Mouse (Mus musculus) stomach, embryonic 14.5 days (tissue): ENCODE measurements around the gene Hexdc. TPM values are rescaled to one million over a fixed set of nuclear protein-coding genes. Genes with fewer than 3 reads are reported as not detected.
A peak's percentile ranks its signal among the peaks of the same experiment; 100 is the strongest.

Experiments used
- ATAC-seq: fragments of 200-750 bp; cut with Nextera tagmentation; 2 replicates; pipeline ENCODE4 v1.8.0; 2017; ENCODE audit warnings: low read depth, moderate TSS enrichment; ENCODE audit not compliant: insufficient number of reproducible peaks, insufficient read depth, low FRiP score
- H3K27ac ChIP-seq: fragments of 300-500 bp; sonication (generic); 2 replicates; pipeline ENCODE4 v1.5.1; 2014; ENCODE audit warnings: mild to moderate bottlenecking, low read length, moderate library complexity, mixed read lengths
- H3K27me3 ChIP-seq: fragments of 300-500 bp; sonication (generic); 2 replicates; pipeline ENCODE4 v1.6.1; 2014; ENCODE audit warnings: low read length, control low read depth, mixed read lengths; ENCODE audit not compliant: control insufficient read depth, insufficient read depth
- H3K36me3 ChIP-seq: fragments of 300-500 bp; sonication (generic); 2 replicates; pipeline ENCODE4 v1.6.1; 2014; ENCODE audit warnings: mild to moderate bottlenecking, control low read depth, low read length, moderate library complexity, mixed read lengths; ENCODE audit not compliant: control insufficient read depth, insufficient read depth
- H3K4me1 ChIP-seq: fragments of 300-500 bp; sonication (generic); 2 replicates; pipeline ENCODE4 v1.6.1; 2014; ENCODE audit warnings: low read length, control low read depth, mixed read lengths; ENCODE audit not compliant: control insufficient read depth, insufficient read depth
- H3K4me2 ChIP-seq: fragments of 300-500 bp; sonication (generic); replicated peaks from 2 replicates; pipeline ENCODE4 v1.6.1; 2014; ENCODE audit warnings: low read depth, low read length, control low read depth
- H3K4me3 ChIP-seq: fragments of 300-500 bp; sonication (generic); 2 replicates; pipeline ENCODE4 v1.5.1; 2014; ENCODE audit warnings: low read depth, low read length, control low read depth
- H3K9ac ChIP-seq: fragments of 300-500 bp; sonication (generic); replicated peaks from 2 replicates; pipeline ENCODE4 v1.6.1; 2014; ENCODE audit warnings: low read depth, mild to moderate bottlenecking, control low read depth, low read length, moderate library complexity, mixed read lengths
- H3K9me3 ChIP-seq: fragments of 300-500 bp; sonication (generic); 2 replicates; pipeline ENCODE4 v1.6.1; 2016; ENCODE audit warnings: low read depth, low read length, control low read depth; ENCODE audit not compliant: control insufficient read depth
- WGBS: fragments of 180-500 bp; shearing (Covaris S2); extraction: QIAGEN DNeasy Blood & Tissue Kit; methylation state at CpG from one replicate; pipeline ENCODE4 v1.1.7; 2014; 5-methylcytosine and 5-hydroxymethylcytosine counted together
- polyA plus RNA-seq: library from polyadenylated mRNA; unstranded; fragments of >200 nt; fragmentation: Nextera tagmentation; extraction: Ambion mirVana; gene quantifications from 2 replicates; pipeline ENCODE4 v1.2.1, GENCODE M21; 2014

The Hexdc gene
- polyA plus RNA-seq, 1 experiment from 2014 or later = 12.0 TPM

GRCm38 (mm10) chr11:121231628-121232291 is 27.5 kb downstream of the Hexdc start:
- WGBS = 48% methylated on average over 4 of the region's 4 CpGs
- H3K27ac ChIP-seq = no peak overlapping the region; the same call in 1 of the 2 replicates
- no peaks in the 10 kb centered on the region for H3K9me3 ChIP-seq
- H3K9ac ChIP-seq = no peak overlapping the region
- no peaks in the 10 kb centered on the region for H3K36me3 ChIP-seq
- ATAC-seq = no peak
- H3K4me2 ChIP-seq = no peak overlapping the region
- H3K4me1 ChIP-seq = peaks cover 17% of the 10 kb centered on the region
- H3K27me3 ChIP-seq = no peaks in the 10 kb centered on the region
- no peak overlapping the region for H3K4me3 ChIP-seq

- Histone ChIP-seq H3K9ac (no peak overlapping the region), H3K9me3 (no peaks in the 10 kb centered on the region), H3K4me1 (peaks cover 16% of the 10 kb centered on the region), H3K36me3 (no peaks in the 10 kb centered on the region), H3K4me3 (no peak overlapping the region), H3K4me2 (no peak overlapping the region), H3K27ac (no peak overlapping the region), H3K27me3 (no peaks in the 10 kb centered on the region)
- WGBS = 39% methylated on average over 4 of the region's 4 CpGs
- ATAC-seq = no peak
Measured at GRCm38 (mm10) chr11:121232706-121233105, 28.5 kb downstream of the Hexdc start.

- H3K4me1 ChIP-seq = peaks cover 20% of the 10 kb centered on the region; the same call in 1 of the 2 replicates
- 26% methylated on average over 9 of the region's 9 CpGs for WGBS
- H3K9ac ChIP-seq = no peak overlapping the region
- 0 out of 2 replicates have a peak overlapping the region, but pooled peaks have one; percentile 68 for H3K4me3 ChIP-seq
- peak overlapping the region; percentile 99 for H3K27ac ChIP-seq
- H3K27me3 ChIP-seq = no peaks in the 10 kb centered on the region
- H3K4me2 ChIP-seq = peak overlapping the region; percentile 35
- no peak for ATAC-seq
- peaks cover 10% of the 10 kb centered on the region; the same call in 1 of the 2 replicates for H3K36me3 ChIP-seq
- no peaks in the 10 kb centered on the region for H3K9me3 ChIP-seq
Measured at GRCm38 (mm10) chr11:121235475-121236238, 31.4 kb downstream of the Hexdc start.

GRCm38 (mm10) chr11:121236564-121237344 is 32.5 kb downstream of the Hexdc start, which contains the start of gene Narf:
TSS of gene Narf (plus strand) at chr11:121237253.
- Histone ChIP-seq H3K36me3 (peaks cover 15% of the 10 kb centered on the region; the same call in 1 of the 2 replicates), H3K9ac (peak within 1 kb of the TSS; percentile 59), H3K4me2 (peak within 1 kb of the TSS; percentile 56), H3K4me3 (peak within 1 kb of the TSS; percentile 68), H3K4me1 (peaks cover 20% of the 10 kb centered on the region; the same call in 1 of the 2 replicates), H3K27me3 (no peaks in the 10 kb centered on the region), H3K27ac (peak within 1 kb of the TSS; percentile 99), H3K9me3 (no peaks in the 10 kb centered on the region)
- under 1% methylated on average over 50 of the region's 50 CpGs for WGBS
- peak; percentile 100 for ATAC-seq

- H3K4me1 ChIP-seq = peaks cover 20% of the 10 kb centered on the region; the same call in 1 of the 2 replicates
Measured at GRCm38 (mm10) chr11:121237345-121238128, 33.3 kb downstream of the Hexdc start.

GRCm38 (mm10) chr11:121239669-121240068 is 35.4 kb downstream of the Hexdc start:
- ATAC-seq = no peak
- Histone ChIP-seq H3K4me1 (peaks cover 20% of the 10 kb centered on the region; the same call in 1 of the 2 replicates), H3K27me3 (no peaks in the 10 kb centered on the region), H3K27ac (no peak overlapping the region), H3K4me3 (no peak overlapping the region), H3K36me3 (peaks cover 40% of the 10 kb centered on the region), H3K9me3 (no peaks in the 10 kb centered on the region), H3K4me2 (no peak overlapping the region), H3K9ac (no peak overlapping the region)
- 95% methylated on average over 2 of the region's 2 CpGs for WGBS

More at GRCm38 (mm10) chr11:121237345-121238128, 33.3 kb downstream of the Hexdc start:
- Histone ChIP-seq H3K27ac (peak overlapping the region; percentile 81), H3K9me3 (no peaks in the 10 kb centered on the region), H3K9ac (peak overlapping the region; percentile 59), H3K27me3 (no peaks in the 10 kb centered on the region), H3K36me3 (peaks cover 22% of the 10 kb centered on the region; the same call in 1 of the 2 replicates), H3K4me2 (peak overlapping the region; percentile 56), H3K4me3 (peak overlapping the region; percentile 68)
- WGBS = 4% methylated on average over 28 of the region's 28 CpGs
- peak; percentile 42; the same call in 1 of the 2 replicates for ATAC-seq

GRCm38 (mm10) chr11:121250196-121250595 is 46.0 kb downstream of the Hexdc start:
- Histone ChIP-seq H3K4me2 (no peak overlapping the region), H3K27ac (no peak overlapping the region), H3K27me3 (no peaks in the 10 kb centered on the region), H3K4me1 (no peaks in the 10 kb centered on the region), H3K4me3 (no peak overlapping the region), H3K9ac (no peak overlapping the region), H3K36me3 (peaks cover 89% of the 10 kb centered on the region), H3K9me3 (no peaks in the 10 kb centered on the region)
- WGBS = 91% methylated on average over 8 of the region's 8 CpGs
- ATAC-seq = no peak
